In genomic region chr16:30821911-30822578, GRCm38 (mm10) we compare ENCODE assay signal across 9 mouse cellular contexts.
DNase-seq lines count a peak whose midpoint lies in the region; ATAC-seq lines count a peak whose summit lies in the region.
"Had no signal": no experiment of that assay in that cellular context is flagged by ENCODE, and none has a peak within 500 bp of the region (broad histone marks: within the 10 kb centered on the region; RNA-seq: fewer than 3 reads in every experiment).

No protein-coding gene starts in this region.

- peak overlapping the region; percentile 24; the same call in 1 of the 2 replicates for H3K9ac ChIP-seq in heart, embryonic 11.5 days (ENCODE audit: low read depth, low read length)
- H3K9ac ChIP-seq in kidney, embryonic 16.5 days (replicated peaks; ENCODE audit: low read length): peak overlapping the region; percentile 29; the same call in 1 of the 2 replicates
- no peak overlapping the region for H3K9ac ChIP-seq in stomach, embryonic 14.5 days (replicated peaks; ENCODE audit: low read depth, low read length)

- ATAC-seq in heart, embryonic 11.5 days (replicated peaks; ENCODE audit: insufficient number of reproducible peaks, low FRiP score, low TSS enrichment): no peak
- peak; percentile 65 for ATAC-seq in kidney, embryonic 16.5 days (ENCODE audit: low FRiP score, low TSS enrichment)
- no peak for ATAC-seq in stomach, embryonic 14.5 days (ENCODE audit: insufficient number of reproducible peaks, insufficient read depth, low FRiP score, low read depth)
- ATAC-seq in megakaryocyte-erythroid progenitor cell, adult 5-6 weeks (replicated peaks; ENCODE audit: low FRiP score, low TSS enrichment, poor library complexity, severe bottlenecking): no peak

- peak; percentile 22 for DNase-seq in gastrocnemius, adult 18-20 months (ENCODE audit: low spot score)
- no peak for DNase-seq in gastrocnemius, postnatal 25 days
- peak; percentile 10 for DNase-seq in MN1 (ENCODE audit: low spot score)
- DNase-seq in left cerebral cortex, postnatal 10 days (ENCODE audit: extremely low spot score in 1 of 2, low spot score in 2 of 2): no peak

- H3K4me3 ChIP-seq in heart, embryonic 11.5 days (ENCODE audit: low read depth, low read length): no peak overlapping the region
- no peak overlapping the region for H3K4me3 ChIP-seq in kidney, embryonic 16.5 days (ENCODE audit: low read length)
- H3K4me3 ChIP-seq in stomach, embryonic 14.5 days (ENCODE audit: low read depth, low read length): no peak overlapping the region

- H3K27me3 ChIP-seq in heart, embryonic 11.5 days (ENCODE audit: control insufficient read depth, insufficient read depth, low read length): no peaks in the 10 kb centered on the region
- H3K27me3 ChIP-seq in kidney, embryonic 16.5 days (ENCODE audit: insufficient read depth, low read length): no peaks in the 10 kb centered on the region
- no peaks in the 10 kb centered on the region for H3K27me3 ChIP-seq in stomach, embryonic 14.5 days (ENCODE audit: control insufficient read depth, insufficient read depth, low read length)

- 55% methylated on average over 13 of the region's 13 CpGs for WGBS in heart, embryonic 11.5 days (ENCODE audit: insufficient replicate concordance)
- WGBS in kidney, embryonic 16.5 days: 33% methylated on average over 13 of the region's 13 CpGs
- WGBS in stomach, embryonic 14.5 days: 34% methylated on average over 13 of the region's 13 CpGs

- H3K36me3 ChIP-seq in heart, embryonic 11.5 days (ENCODE audit: control insufficient read depth, insufficient read depth, low read length): no peaks in the 10 kb centered on the region
- H3K36me3 ChIP-seq in kidney, embryonic 16.5 days (ENCODE audit: insufficient read depth, low read length): no peaks in the 10 kb centered on the region
- H3K36me3 ChIP-seq in stomach, embryonic 14.5 days (ENCODE audit: control insufficient read depth, insufficient read depth, low read length): no peaks in the 10 kb centered on the region

- no peak overlapping the region for H3K4me2 ChIP-seq in heart, embryonic 11.5 days
- H3K4me2 ChIP-seq in kidney, embryonic 16.5 days (replicated peaks; ENCODE audit: low read depth, low read length): peak overlapping the region; percentile 50
- peak overlapping the region; percentile 24; the same call in 1 of the 2 replicates for H3K4me2 ChIP-seq in stomach, embryonic 14.5 days (replicated peaks; ENCODE audit: low read depth, low read length)

- H3K27ac ChIP-seq in heart, embryonic 11.5 days (ENCODE audit: low read depth, low read length): peak overlapping the region; percentile 84
- H3K27ac ChIP-seq in kidney, embryonic 16.5 days (ENCODE audit: low read length): peak overlapping the region; percentile 95
- H3K27ac ChIP-seq in stomach, embryonic 14.5 days (ENCODE audit: low read length): peak overlapping the region; percentile 40; the same call in 1 of the 2 replicates

- intact Hi-C loops in left cerebral cortex, postnatal 10 days (cut with DNase I): no loop called here

- H3K4me1 ChIP-seq in heart, embryonic 11.5 days (ENCODE audit: control insufficient read depth, insufficient read depth, low read length): peaks cover 26% of the 10 kb centered on the region
- H3K4me1 ChIP-seq in kidney, embryonic 16.5 days (ENCODE audit: insufficient read depth, low read length): peaks cover 33% of the 10 kb centered on the region
- peaks cover 34% of the 10 kb centered on the region for H3K4me1 ChIP-seq in stomach, embryonic 14.5 days (ENCODE audit: control insufficient read depth, insufficient read depth, low read length)

- no peaks in the 10 kb centered on the region for H3K9me3 ChIP-seq in heart, embryonic 11.5 days (replicated peaks; ENCODE audit: control insufficient read depth, low read length)
- no peaks in the 10 kb centered on the region for H3K9me3 ChIP-seq in kidney, embryonic 16.5 days (ENCODE audit: low read length)
- no peaks in the 10 kb centered on the region for H3K9me3 ChIP-seq in stomach, embryonic 14.5 days (ENCODE audit: control insufficient read depth, low read depth, low read length)
- H3K9me3 ChIP-seq: megakaryocyte, embryonic 14.5 days had no signal

Comparison
In these comparisons a context has a peak if more than half of its experiments do, and no peak if none do; other contexts are left out.
1. DNase-seq: peak in gastrocnemius, adult 18-20 months (single experiment) and MN1 (single experiment); none in gastrocnemius, postnatal 25 days (single experiment) and left cerebral cortex, postnatal 10 days (0 of 2).
2. H3K27ac ChIP-seq: peak in every context shown above with its lines; median percentile 95 in kidney, embryonic 16.5 days; 84 in heart, embryonic 11.5 days; 40 in stomach, embryonic 14.5 days.